Mouse (Mus musculus): ENCODE measurements around the gene Stx11. TPM values are rescaled to one million over a fixed set of nuclear protein-coding genes. Genes with fewer than 3 reads are reported as not detected.
"Not testable (repeated sequence)": the region's sequence is repeated elsewhere in the genome, so short reads cannot be mapped to it uniquely, and the experiment has no call there.

Gene Stx11
- polyA plus RNA-seq, 1 experiment, result 28.8 TPM

GRCm38 (mm10) chr10:12974572-12974971, 10.5 kb upstream of the Stx11 start:
- 62% methylated on average over 6 of the region's 6 CpGs for WGBS
- peak overlapping the region; percentile 77 for H3K27ac ChIP-seq (ENCODE audit: control insufficient read depth, insufficient read depth, low read depth, low read length, poor library complexity)
- no peak overlapping the region for H3K4me3 ChIP-seq (replicated peaks; ENCODE audit: control insufficient read depth, low read depth, low read length)
- peaks cover 1% of the 10 kb centered on the region; the same call in 1 of the 2 replicates for H3K4me1 ChIP-seq (ENCODE audit: control insufficient read depth, insufficient read depth, low read length)
- no peak for TF ChIP-seq CTCF (IDR thresholded peaks at IDR 0.05; ENCODE audit: control insufficient read depth, insufficient read depth, low read length)
- TF ChIP-seq POLR2A (IDR thresholded peaks at IDR 0.05; ENCODE audit: borderline replicate concordance, control insufficient read depth, low read depth, low read length), result no peak

- no peak for TF ChIP-seq POLR2A (IDR thresholded peaks at IDR 0.05; ENCODE audit: borderline replicate concordance, control insufficient read depth, low read depth, low read length)
- TF ChIP-seq CTCF (IDR thresholded peaks at IDR 0.05; ENCODE audit: control insufficient read depth, insufficient read depth, low read length), result no peak
- Histone ChIP-seq H3K4me3 (replicated peaks; ENCODE audit: control insufficient read depth, low read depth, low read length) (no peak overlapping the region), H3K4me1 (ENCODE audit: control insufficient read depth, insufficient read depth, low read length) (no peaks in the 10 kb centered on the region; the same call in 1 of the 2 replicates), H3K27ac (ENCODE audit: control insufficient read depth, insufficient read depth, low read depth, low read length, poor library complexity) (no peak overlapping the region)
- WGBS, result 82% methylated on average over 5 of the region's 5 CpGs
Observed at GRCm38 (mm10) chr10:12965669-12966180, 1.6 kb upstream of the Stx11 start.

- peak overlapping the region; percentile 96 for H3K4me3 ChIP-seq (replicated peaks; ENCODE audit: control insufficient read depth, low read depth, low read length)
- TF ChIP-seq POLR2A (IDR thresholded peaks at IDR 0.05; ENCODE audit: borderline replicate concordance, control insufficient read depth, low read depth, low read length) (no peak), CTCF (IDR thresholded peaks at IDR 0.05; ENCODE audit: control insufficient read depth, insufficient read depth, low read length) (no peak)
- H3K27ac ChIP-seq (ENCODE audit: control insufficient read depth, insufficient read depth, low read depth, low read length, poor library complexity), result peak overlapping the region; percentile 89
- WGBS, result 1% methylated on average over 29 of the region's 29 CpGs
- H3K4me1 ChIP-seq (ENCODE audit: control insufficient read depth, insufficient read depth, low read length), result no peaks in the 10 kb centered on the region; the same call in 1 of the 2 replicates
Observed at GRCm38 (mm10) chr10:12963362-12964147, 543 bp downstream of the Stx11 start.

- Histone ChIP-seq H3K4me3 (replicated peaks; ENCODE audit: control insufficient read depth, low read depth, low read length) (peak overlapping the region; percentile 59), H3K27ac (ENCODE audit: control insufficient read depth, insufficient read depth, low read depth, low read length, poor library complexity) (no peak overlapping the region)
Observed at GRCm38 (mm10) chr10:12962238-12962637, 1.9 kb downstream of the Stx11 start.

DNA sequence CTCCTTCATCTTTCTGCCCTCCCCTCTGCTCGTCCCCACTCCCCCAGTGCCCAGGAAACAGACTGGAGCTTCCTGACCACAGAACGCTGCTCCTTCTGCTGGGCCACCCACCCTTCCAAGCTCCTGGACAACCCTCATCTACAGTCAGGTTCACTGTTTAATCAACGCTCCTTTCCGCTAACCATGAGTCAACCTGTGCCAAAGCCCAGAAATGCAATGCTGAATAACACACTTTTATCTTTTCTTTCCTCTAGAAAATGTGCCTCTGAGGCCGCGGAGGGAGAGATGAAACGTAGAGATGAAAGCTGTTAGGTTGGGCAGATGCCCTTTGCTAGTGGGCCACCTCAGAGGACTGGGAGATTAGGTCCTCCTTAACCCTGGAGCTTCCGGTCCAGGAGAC, 2.6 kb downstream of the Stx11 start:
- Histone ChIP-seq H3K4me3 (replicated peaks; ENCODE audit: control insufficient read depth, low read depth, low read length) (no peak overlapping the region), H3K27ac (ENCODE audit: control insufficient read depth, insufficient read depth, low read depth, low read length, poor library complexity) (no peak overlapping the region), H3K4me1 (ENCODE audit: control insufficient read depth, insufficient read depth, low read length) (no peaks in the 10 kb centered on the region; the same call in 1 of the 2 replicates)
- TF ChIP-seq POLR2A (IDR thresholded peaks at IDR 0.05; ENCODE audit: borderline replicate concordance, control insufficient read depth, low read depth, low read length), result no peak
- no peak for TF ChIP-seq CTCF (IDR thresholded peaks at IDR 0.05; ENCODE audit: control insufficient read depth, insufficient read depth, low read length)
- WGBS, result 64% methylated on average over 8 of the region's 8 CpGs

More at GRCm38 (mm10) chr10:12962238-12962637, 1.9 kb downstream of the Stx11 start:
- TF ChIP-seq POLR2A (IDR thresholded peaks at IDR 0.05; ENCODE audit: borderline replicate concordance, control insufficient read depth, low read depth, low read length) (no peak), CTCF (IDR thresholded peaks at IDR 0.05; ENCODE audit: control insufficient read depth, insufficient read depth, low read length) (no peak)
- no peaks in the 10 kb centered on the region; the same call in 1 of the 2 replicates for H3K4me1 ChIP-seq (ENCODE audit: control insufficient read depth, insufficient read depth, low read length)

DNA sequence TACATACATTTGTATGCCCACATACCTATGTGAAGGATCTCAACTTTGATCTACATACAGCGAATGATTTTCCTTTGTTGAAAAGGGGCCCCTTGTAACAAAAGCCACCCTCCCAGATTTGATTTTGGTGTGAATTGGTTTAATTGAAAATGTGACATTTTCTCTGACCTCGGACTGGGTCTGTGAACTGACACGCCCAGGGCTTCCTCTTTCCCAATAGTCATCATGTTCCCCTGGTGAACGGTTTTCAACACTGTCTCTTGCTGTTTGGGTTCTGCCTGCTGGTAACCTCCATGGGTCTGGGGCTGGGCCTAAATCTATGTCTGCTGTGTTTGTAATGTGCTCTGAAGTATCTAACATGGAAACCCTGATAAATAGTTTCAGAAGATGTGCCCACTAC, 6.8 kb downstream of the Stx11 start:
- H3K4me1 ChIP-seq (ENCODE audit: control insufficient read depth, insufficient read depth, low read length), result no peaks in the 10 kb centered on the region; the same call in 1 of the 2 replicates
- TF ChIP-seq CTCF (IDR thresholded peaks at IDR 0.05; ENCODE audit: control insufficient read depth, insufficient read depth, low read length), result no peak
- peak overlapping the region; percentile 35 for H3K4me3 ChIP-seq (replicated peaks; ENCODE audit: control insufficient read depth, low read depth, low read length)
- peak overlapping the region; percentile 62; the same call in 1 of the 2 replicates for H3K27ac ChIP-seq (ENCODE audit: control insufficient read depth, insufficient read depth, low read depth, low read length, poor library complexity)
- 27% methylated on average over 4 of the region's 4 CpGs for WGBS

GRCm38 (mm10) chr10:12955831-12956230, 8.3 kb downstream of the Stx11 start:
- H3K4me1 ChIP-seq (ENCODE audit: control insufficient read depth, insufficient read depth, low read length), result no peaks in the 10 kb centered on the region; the same call in 1 of the 2 replicates
- H3K4me3 ChIP-seq (replicated peaks; ENCODE audit: control insufficient read depth, low read depth, low read length), result peak overlapping the region; percentile 16
- WGBS, result 5% methylated on average over 1 of the region's 1 CpGs
- H3K27ac ChIP-seq (ENCODE audit: control insufficient read depth, insufficient read depth, low read depth, low read length, poor library complexity), result peak overlapping the region; percentile 61; the same call in 1 of the 2 replicates
- TF ChIP-seq POLR2A (IDR thresholded peaks at IDR 0.05; ENCODE audit: borderline replicate concordance, control insufficient read depth, low read depth, low read length) (no peak), CTCF (IDR thresholded peaks at IDR 0.05; ENCODE audit: control insufficient read depth, insufficient read depth, low read length) (no peak)

DNA sequence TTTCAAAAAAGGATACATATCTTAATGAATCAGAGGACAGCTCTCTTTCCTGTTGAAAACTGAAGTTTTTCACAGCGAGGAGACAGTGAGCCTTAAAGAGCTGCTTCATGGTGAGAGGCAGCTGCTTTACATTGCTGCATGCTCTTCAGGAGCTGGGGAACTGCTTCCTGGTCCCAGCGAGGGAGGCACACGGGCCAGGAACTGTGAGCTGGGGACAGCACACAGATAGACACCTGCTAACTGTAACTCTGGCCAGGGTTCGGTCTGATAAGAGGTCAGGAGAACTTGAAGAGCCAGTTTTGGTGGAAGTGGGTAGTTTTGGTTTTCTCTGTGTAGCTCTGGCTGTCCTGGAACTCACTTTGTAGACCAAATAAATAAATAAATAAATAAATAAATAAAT, 12.7 kb downstream of the Stx11 start:
- H3K4me1 ChIP-seq (ENCODE audit: control insufficient read depth, insufficient read depth, low read length); H3K4me3 ChIP-seq (replicated peaks; ENCODE audit: control insufficient read depth, low read depth, low read length): not testable (repeated sequence)
- WGBS, result 52% methylated on average over 4 of the region's 4 CpGs
- peak overlapping the region; percentile 65; the same call in 1 of the 2 replicates for H3K27ac ChIP-seq (ENCODE audit: control insufficient read depth, insufficient read depth, low read depth, low read length, poor library complexity)

Data from bone marrow, adult 2 months (tissue).